Mouse (Mus musculus) olfactory bulb, adult 2 months (tissue): Measurements from ENCODE around the gene Foxp1.

Experiments used
- CTCF ChIP-seq: fragments of 200-500 bp; IDR thresholded peaks from 2 replicates; pipeline ENCODE4 v1.5.1; 2012; ENCODE audit warnings: low read depth, mild to moderate bottlenecking, low read length, moderate library complexity; ENCODE audit not compliant: insufficient read depth
- POLR2A ChIP-seq: fragments of 200-500 bp; IDR thresholded peaks from 2 replicates; pipeline ENCODE4 v1.6.1; 2012; ENCODE audit warnings: mild to moderate bottlenecking, low read depth, low read length, moderate library complexity; ENCODE audit not compliant: insufficient read depth

DNA sequence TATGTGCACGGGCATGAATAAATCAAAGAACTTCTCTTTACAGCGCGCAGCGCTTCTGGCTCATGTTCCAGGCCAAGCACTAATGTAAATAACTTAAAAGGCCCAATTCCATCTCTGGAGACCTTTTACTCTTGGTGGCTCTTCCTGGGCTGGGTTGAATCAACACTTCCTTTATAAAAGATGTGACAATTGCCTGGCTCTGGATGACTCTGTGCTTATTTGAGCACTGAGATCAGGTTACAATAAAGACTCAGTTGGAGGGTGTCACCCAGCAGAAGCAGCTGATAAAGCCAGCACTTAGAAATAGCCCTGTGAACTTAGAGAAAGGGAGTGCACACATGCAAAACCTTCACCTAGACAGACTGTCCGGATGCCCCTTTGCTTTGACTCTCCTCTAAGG, 441.3 kb downstream of the Foxp1 start:
- no peak for TF ChIP-seq CTCF
- TF ChIP-seq POLR2A, result no peak
